Mouse (Mus musculus): ENCODE results near the gene Phlpp1. TPM values are rescaled to one million over a fixed set of nuclear protein-coding genes. Genes with fewer than 3 reads are reported as not detected.

Phlpp1 gene
- polyA plus RNA-seq, 1 experiment from 2014 or later, result 2.2 TPM

- H3K27ac ChIP-seq (ENCODE audit: low read length), result no peak overlapping the region
- no peaks in the 10 kb centered on the region for H3K36me3 ChIP-seq (ENCODE audit: control insufficient read depth, insufficient read depth, low read length)
- no peak for ATAC-seq (ENCODE audit: insufficient read depth, low FRiP score)
- H3K27me3 ChIP-seq (ENCODE audit: control insufficient read depth, insufficient read depth, low read length), result no peaks in the 10 kb centered on the region
- H3K9ac ChIP-seq (ENCODE audit: low read length), result peak overlapping the region; percentile 93
- peak overlapping the region; percentile 83 for H3K4me3 ChIP-seq (replicated peaks; ENCODE audit: low read length)
- H3K4me1 ChIP-seq (ENCODE audit: control insufficient read depth, insufficient read depth, low read length), result peaks cover 13% of the 10 kb centered on the region
- peak overlapping the region; percentile 72 for H3K4me2 ChIP-seq (ENCODE audit: low read depth, low read length)
- no peaks in the 10 kb centered on the region for H3K9me3 ChIP-seq (replicated peaks; ENCODE audit: control insufficient read depth, low read length)
- 58% methylated on average over 9 of the region's 9 CpGs for WGBS
Measured at GRCm38 (mm10) chr1:106173621-106174156, 2.1 kb downstream of the Phlpp1 start.

DNA sequence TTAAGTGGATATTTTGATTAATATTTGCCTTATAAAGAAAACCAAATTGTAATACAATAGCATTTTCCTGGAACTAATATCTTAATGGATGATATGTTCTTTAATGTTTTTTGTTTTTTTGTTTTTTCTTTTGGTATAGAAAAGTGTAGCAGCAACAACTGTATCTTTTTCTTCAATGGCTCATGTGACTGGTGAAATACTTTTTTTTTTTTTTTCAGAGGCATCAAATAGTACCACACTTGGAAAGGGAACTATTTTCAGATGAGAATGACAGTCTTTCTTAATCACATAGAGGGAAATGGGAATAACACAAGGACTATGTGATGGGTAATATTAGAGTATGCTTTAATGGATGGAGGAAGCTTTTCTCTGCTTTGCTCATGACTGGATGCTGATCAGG lies 3.0 kb downstream of the Phlpp1 start:
- Histone ChIP-seq H3K9ac (ENCODE audit: low read length) (no peak overlapping the region), H3K4me2 (ENCODE audit: low read depth, low read length) (peak overlapping the region; percentile 40; the same call in 1 of the 2 replicates), H3K9me3 (replicated peaks; ENCODE audit: control insufficient read depth, low read length) (no peaks in the 10 kb centered on the region), H3K27ac (ENCODE audit: low read length) (no peak overlapping the region), H3K36me3 (ENCODE audit: control insufficient read depth, insufficient read depth, low read length) (no peaks in the 10 kb centered on the region), H3K27me3 (ENCODE audit: control insufficient read depth, insufficient read depth, low read length) (no peaks in the 10 kb centered on the region), H3K4me1 (ENCODE audit: control insufficient read depth, insufficient read depth, low read length) (peaks cover 13% of the 10 kb centered on the region), H3K4me3 (replicated peaks; ENCODE audit: low read length) (no peak overlapping the region)
- ATAC-seq (ENCODE audit: insufficient read depth, low FRiP score), result no peak

DNA sequence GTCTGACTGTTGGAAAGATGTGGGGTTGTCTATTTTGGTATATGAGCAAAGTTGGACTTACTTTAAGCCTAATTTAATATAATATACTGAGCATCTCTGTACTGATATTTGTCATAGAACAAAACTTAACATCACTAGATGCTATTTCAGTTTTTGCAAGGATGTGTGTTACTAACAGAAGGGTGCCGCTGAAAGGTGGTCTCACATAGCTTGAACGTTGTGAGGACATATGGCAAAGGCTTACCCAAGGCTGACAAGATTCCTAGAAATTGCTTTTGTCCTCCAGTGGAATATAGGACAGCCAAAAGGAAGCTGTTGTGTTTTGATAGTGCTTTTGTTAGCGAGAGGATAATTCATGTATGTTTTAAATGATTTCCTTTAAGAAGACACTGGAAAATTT lies 3.8 kb downstream of the Phlpp1 start:
- H3K4me1 ChIP-seq (ENCODE audit: control insufficient read depth, insufficient read depth, low read length), result peaks cover 13% of the 10 kb centered on the region
- no peak overlapping the region for H3K27ac ChIP-seq (ENCODE audit: low read length)
- no peaks in the 10 kb centered on the region for H3K9me3 ChIP-seq (replicated peaks; ENCODE audit: control insufficient read depth, low read length)
- H3K36me3 ChIP-seq (ENCODE audit: control insufficient read depth, insufficient read depth, low read length), result no peaks in the 10 kb centered on the region
- ATAC-seq (ENCODE audit: insufficient read depth, low FRiP score), result no peak
- no peak overlapping the region for H3K9ac ChIP-seq (ENCODE audit: low read length)
- WGBS, result 64% methylated on average over 3 of the region's 3 CpGs
- H3K27me3 ChIP-seq (ENCODE audit: control insufficient read depth, insufficient read depth, low read length), result no peaks in the 10 kb centered on the region
- H3K4me3 ChIP-seq (replicated peaks; ENCODE audit: low read length), result 0 out of 2 replicates have a peak overlapping the region, but pooled peaks have one; percentile 10
- H3K4me2 ChIP-seq (ENCODE audit: low read depth, low read length), result peak overlapping the region; percentile 40

DNA sequence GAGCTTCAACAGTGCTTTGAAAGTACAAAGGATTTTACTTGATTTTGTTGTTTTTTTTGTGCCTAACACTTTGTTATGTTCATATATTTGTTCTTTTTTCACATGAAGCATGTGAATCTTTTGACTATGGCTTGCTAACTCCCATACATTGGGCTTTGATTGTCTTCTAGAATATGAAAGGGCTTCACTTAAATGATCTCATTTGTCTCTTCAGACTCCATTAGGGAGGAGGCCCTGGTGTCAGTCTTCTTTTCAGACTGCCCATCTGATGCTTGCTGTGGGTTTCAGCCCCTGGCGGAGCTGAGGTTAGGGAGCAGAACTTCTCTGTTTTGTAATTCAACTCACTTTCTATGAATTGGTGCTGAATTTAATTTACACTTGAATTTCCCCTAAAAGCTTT lies 5.2 kb downstream of the Phlpp1 start:
- H3K4me2 ChIP-seq (ENCODE audit: low read depth, low read length), result no peak overlapping the region
- peaks cover 13% of the 10 kb centered on the region for H3K4me1 ChIP-seq (ENCODE audit: control insufficient read depth, insufficient read depth, low read length)
- H3K27ac ChIP-seq (ENCODE audit: low read length), result no peak overlapping the region
- no peak overlapping the region for H3K4me3 ChIP-seq (replicated peaks; ENCODE audit: low read length)
- H3K9me3 ChIP-seq (replicated peaks; ENCODE audit: control insufficient read depth, low read length), result no peaks in the 10 kb centered on the region
- H3K9ac ChIP-seq (ENCODE audit: low read length), result no peak overlapping the region
- H3K36me3 ChIP-seq (ENCODE audit: control insufficient read depth, insufficient read depth, low read length), result no peaks in the 10 kb centered on the region
- WGBS, result 88% methylated on average over 1 of the region's 1 CpGs
- ATAC-seq (ENCODE audit: insufficient read depth, low FRiP score), result no peak
- H3K27me3 ChIP-seq (ENCODE audit: control insufficient read depth, insufficient read depth, low read length), result no peaks in the 10 kb centered on the region

- ATAC-seq (ENCODE audit: insufficient read depth, low FRiP score), result no peak
- Histone ChIP-seq H3K4me1 (ENCODE audit: control insufficient read depth, insufficient read depth, low read length) (peaks cover 13% of the 10 kb centered on the region), H3K4me2 (ENCODE audit: low read depth, low read length) (no peak overlapping the region), H3K27ac (ENCODE audit: low read length) (no peak overlapping the region), H3K4me3 (replicated peaks; ENCODE audit: low read length) (no peak overlapping the region), H3K9ac (ENCODE audit: low read length) (no peak overlapping the region), H3K36me3 (ENCODE audit: control insufficient read depth, insufficient read depth, low read length) (no peaks in the 10 kb centered on the region), H3K27me3 (ENCODE audit: control insufficient read depth, insufficient read depth, low read length) (no peaks in the 10 kb centered on the region), H3K9me3 (replicated peaks; ENCODE audit: control insufficient read depth, low read length) (no peaks in the 10 kb centered on the region)
- 63% methylated on average over 8 of the region's 8 CpGs for WGBS
Measured at GRCm38 (mm10) chr1:106177868-106178790, 6.6 kb downstream of the Phlpp1 start.

DNA sequence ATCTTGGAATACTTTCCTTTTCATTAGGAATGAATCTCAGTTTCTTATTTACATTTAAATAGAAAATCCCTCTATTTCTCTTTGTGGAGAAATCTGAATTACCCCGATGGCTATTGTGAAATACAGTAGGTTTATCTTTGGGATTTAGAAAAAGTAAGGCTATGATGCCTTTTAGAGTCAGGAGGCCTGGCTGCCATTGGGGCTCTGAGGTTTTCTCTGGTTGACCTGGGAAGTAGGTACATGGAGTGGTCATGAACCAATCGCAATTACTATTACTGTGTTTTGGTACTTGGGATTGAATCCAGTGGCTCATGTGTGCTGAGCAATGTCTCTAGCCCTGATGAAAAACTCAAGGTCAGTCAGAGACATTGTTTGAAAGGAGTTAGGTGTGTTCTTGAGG lies 12.1 kb downstream of the Phlpp1 start:
- no peak overlapping the region for H3K27ac ChIP-seq (ENCODE audit: low read length)
- no peaks in the 10 kb centered on the region for H3K27me3 ChIP-seq (ENCODE audit: control insufficient read depth, insufficient read depth, low read length)
- 95% methylated on average over 2 of the region's 2 CpGs for WGBS
- H3K36me3 ChIP-seq (ENCODE audit: control insufficient read depth, insufficient read depth, low read length), result no peaks in the 10 kb centered on the region
- no peak for ATAC-seq (ENCODE audit: insufficient read depth, low FRiP score)
- H3K4me1 ChIP-seq (ENCODE audit: control insufficient read depth, insufficient read depth, low read length), result 0 out of 2 replicates have a peak, but pooled peaks cover 5% of the 10 kb centered on the region
- no peak overlapping the region for H3K4me3 ChIP-seq (replicated peaks; ENCODE audit: low read length)
- H3K4me2 ChIP-seq (ENCODE audit: low read depth, low read length), result no peak overlapping the region
- H3K9ac ChIP-seq (ENCODE audit: low read length), result no peak overlapping the region
- H3K9me3 ChIP-seq (replicated peaks; ENCODE audit: control insufficient read depth, low read length), result no peaks in the 10 kb centered on the region

- H3K36me3 ChIP-seq (ENCODE audit: control insufficient read depth, insufficient read depth, low read length), result no peaks in the 10 kb centered on the region
- no peak overlapping the region for H3K9ac ChIP-seq (ENCODE audit: low read length)
- H3K4me1 ChIP-seq (ENCODE audit: control insufficient read depth, insufficient read depth, low read length), result 0 out of 2 replicates have a peak, but pooled peaks cover 5% of the 10 kb centered on the region
- ATAC-seq (ENCODE audit: insufficient read depth, low FRiP score), result no peak
- no peaks in the 10 kb centered on the region for H3K27me3 ChIP-seq (ENCODE audit: control insufficient read depth, insufficient read depth, low read length)
- no peaks in the 10 kb centered on the region for H3K9me3 ChIP-seq (replicated peaks; ENCODE audit: control insufficient read depth, low read length)
- H3K4me2 ChIP-seq (ENCODE audit: low read depth, low read length), result no peak overlapping the region
- H3K27ac ChIP-seq (ENCODE audit: low read length), result no peak overlapping the region
- WGBS, result 70% methylated on average over 4 of the region's 4 CpGs
- H3K4me3 ChIP-seq (replicated peaks; ENCODE audit: low read length), result no peak overlapping the region
Measured at GRCm38 (mm10) chr1:106184780-106185460, 13.4 kb downstream of the Phlpp1 start.

- ATAC-seq (ENCODE audit: insufficient read depth, low FRiP score), result no peak
- Histone ChIP-seq H3K4me1 (ENCODE audit: control insufficient read depth, insufficient read depth, low read length) (0 out of 2 replicates have a peak, but pooled peaks cover 5% of the 10 kb centered on the region), H3K27ac (ENCODE audit: low read length) (no peak overlapping the region), H3K36me3 (ENCODE audit: control insufficient read depth, insufficient read depth, low read length) (no peaks in the 10 kb centered on the region), H3K9ac (ENCODE audit: low read length) (no peak overlapping the region), H3K27me3 (ENCODE audit: control insufficient read depth, insufficient read depth, low read length) (no peaks in the 10 kb centered on the region), H3K9me3 (replicated peaks; ENCODE audit: control insufficient read depth, low read length) (no peaks in the 10 kb centered on the region), H3K4me2 (ENCODE audit: low read depth, low read length) (no peak overlapping the region), H3K4me3 (replicated peaks; ENCODE audit: low read length) (no peak overlapping the region)
- WGBS, result 53% methylated on average over 2 of the region's 2 CpGs
Measured at GRCm38 (mm10) chr1:106185461-106185924, 13.9 kb downstream of the Phlpp1 start.

- H3K9me3 ChIP-seq (replicated peaks; ENCODE audit: control insufficient read depth, low read length), result no peaks in the 10 kb centered on the region
- no peaks in the 10 kb centered on the region for H3K27me3 ChIP-seq (ENCODE audit: control insufficient read depth, insufficient read depth, low read length)
- no peak overlapping the region for H3K9ac ChIP-seq (ENCODE audit: low read length)
- 45% methylated on average over 2 of the region's 2 CpGs for WGBS
- H3K36me3 ChIP-seq (ENCODE audit: control insufficient read depth, insufficient read depth, low read length), result no peaks in the 10 kb centered on the region
- ATAC-seq (ENCODE audit: insufficient read depth, low FRiP score), result no peak
- no peak overlapping the region for H3K27ac ChIP-seq (ENCODE audit: low read length)
- no peak overlapping the region for H3K4me3 ChIP-seq (replicated peaks; ENCODE audit: low read length)
- H3K4me2 ChIP-seq (ENCODE audit: low read depth, low read length), result no peak overlapping the region
- H3K4me1 ChIP-seq (ENCODE audit: control insufficient read depth, insufficient read depth, low read length), result 0 out of 2 replicates have a peak, but pooled peaks cover 5% of the 10 kb centered on the region
Measured at GRCm38 (mm10) chr1:106186062-106186461, 14.5 kb downstream of the Phlpp1 start.

Data from stomach, embryonic 16.5 days (tissue).